Mouse (Mus musculus): ENCODE measurements at regions not wholly inside any gene's neighbourhood (a gene's known extent, or its start where the extent isn't known, plus 50 kb on each side); places are given as distances from the start of the nearest gene placed in this dataset.

DNA sequence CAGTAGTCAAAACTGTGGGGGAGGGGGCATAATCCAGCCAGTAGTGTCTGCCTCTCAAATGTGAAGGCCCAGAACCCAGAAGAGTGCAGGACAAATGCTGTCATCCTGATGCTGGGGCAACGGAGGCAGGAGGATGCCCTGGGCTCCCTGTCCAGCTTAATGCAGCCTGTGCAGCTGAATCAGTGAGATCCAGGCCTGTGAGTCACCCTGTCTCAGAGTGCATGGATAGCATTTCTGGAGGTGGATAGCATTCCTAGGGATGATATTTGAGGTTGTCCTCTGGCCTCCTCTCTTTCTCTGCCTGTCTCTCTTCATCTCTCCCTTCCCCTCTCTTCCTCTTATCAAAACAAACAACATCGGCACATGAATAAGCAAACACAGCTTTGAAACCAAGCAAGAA lies 73.8 kb upstream of the Mvb12b start:
- in situ Hi-C loops (cut with MboI; ENCODE audit: low sequenced_read_pairs): no loop called here

DNA sequence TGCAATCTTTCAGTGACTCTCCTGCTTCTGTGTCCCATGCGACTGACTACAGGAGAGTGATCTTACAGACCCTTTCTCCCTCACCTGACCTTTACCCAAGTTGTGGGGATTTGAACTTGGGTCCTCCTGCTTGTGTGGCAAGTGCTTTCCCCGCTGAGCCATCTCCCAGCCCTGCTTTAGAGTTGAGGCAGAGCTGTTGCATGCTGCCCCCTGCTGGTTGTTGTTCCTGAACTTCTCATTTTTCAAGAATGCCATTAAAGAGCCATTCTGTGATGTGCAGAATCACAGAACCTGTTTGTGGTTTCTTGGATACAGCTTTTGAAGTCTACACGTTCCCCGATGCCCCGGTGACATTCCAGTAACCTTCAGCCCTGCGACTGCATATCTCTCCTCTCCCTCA lies 70.0 kb upstream of the Mvb12b start:
- in situ Hi-C loops (cut with MboI; ENCODE audit: low sequenced_read_pairs): loop anchor here (10.0 kb wide), 1 partner anchor 213 kb away; no protein-coding TSS in a partner anchor

- in situ Hi-C loops (cut with MboI; ENCODE audit: low sequenced_read_pairs): no loop called here
Observed at GRCm38 (mm10) chr2:33944301-33944700, 56.6 kb upstream of the Mvb12b start.

- in situ Hi-C loops (cut with MboI; ENCODE audit: low sequenced_read_pairs): no loop called here
Observed at GRCm38 (mm10) chr2:33942085-33942484, 54.3 kb upstream of the Mvb12b start.

GRCm38 (mm10) chr2:33941316-33941715 lies 53.6 kb upstream of the Mvb12b start:
- in situ Hi-C loops (cut with MboI; ENCODE audit: low sequenced_read_pairs): no loop called here

DNA sequence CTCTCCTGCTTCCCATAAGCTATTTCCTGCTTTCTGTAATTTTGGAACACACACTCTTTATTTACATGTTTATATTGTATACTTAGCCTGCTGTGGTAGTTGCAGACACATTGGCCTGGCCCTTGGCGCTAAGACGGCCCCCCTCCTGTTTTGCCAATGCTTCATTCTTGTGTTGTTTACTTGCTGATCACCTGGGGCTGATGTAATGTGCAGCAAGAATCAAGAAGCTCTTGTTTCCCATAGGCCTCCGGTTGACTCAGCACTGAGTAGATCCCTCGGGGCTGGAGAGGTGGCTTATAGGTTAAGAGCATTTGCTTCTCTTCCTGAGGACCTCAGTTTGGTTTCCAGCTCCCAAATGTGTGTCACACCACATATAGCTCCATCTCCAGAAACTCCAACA lies 52.1 kb upstream of the Mvb12b start:
- in situ Hi-C loops (cut with MboI; ENCODE audit: low sequenced_read_pairs): no loop called here
